Mouse (Mus musculus): Measurements from ENCODE around the gene Gm6268. TPM values are rescaled to one million over a fixed set of nuclear protein-coding genes. Genes with fewer than 3 reads are reported as not detected.

Gm6268 gene
- not detected in 2 replicates for polyA plus RNA-seq (2015; fragmentation: Nextera tagmentation; extraction: Ambion mirVana)

GRCm38 (mm10) chrX:36400980-36401379 is at the start of gene Gm6268:
Gm6268 (plus strand) TSS chrX:36401280.

Other genes starting within 250 kb of the Gm6268 start
- not detected in 2 replicates for gene Zcchc12, start 205.4 kb upstream of the Gm6268 start, polyA plus RNA-seq (2015; fragmentation: Nextera tagmentation; extraction: Ambion mirVana)
- 0.11 and 0.19 TPM in 2 replicates for gene Lonrf3, start 72.9 kb upstream of the Gm6268 start, polyA plus RNA-seq (2015; fragmentation: Nextera tagmentation; extraction: Ambion mirVana)
- not detected in 2 replicates for gene Gm14569, start 90.5 kb downstream of the Gm6268 start, polyA plus RNA-seq (2015; fragmentation: Nextera tagmentation; extraction: Ambion mirVana)
- gene Pgrmc1, start 196.9 kb downstream of the Gm6268 start, polyA plus RNA-seq (2015; fragmentation: Nextera tagmentation; extraction: Ambion mirVana) = 83.4 and 90.4 TPM in 2 replicates
- gene Akap17b, start 244.1 kb downstream of the Gm6268 start, polyA plus RNA-seq (2015; fragmentation: Nextera tagmentation; extraction: Ambion mirVana) = 0.95 and 1.4 TPM in 2 replicates